Mouse (Mus musculus): ENCODE data around the gene Polg.

Polg gene

DNA sequence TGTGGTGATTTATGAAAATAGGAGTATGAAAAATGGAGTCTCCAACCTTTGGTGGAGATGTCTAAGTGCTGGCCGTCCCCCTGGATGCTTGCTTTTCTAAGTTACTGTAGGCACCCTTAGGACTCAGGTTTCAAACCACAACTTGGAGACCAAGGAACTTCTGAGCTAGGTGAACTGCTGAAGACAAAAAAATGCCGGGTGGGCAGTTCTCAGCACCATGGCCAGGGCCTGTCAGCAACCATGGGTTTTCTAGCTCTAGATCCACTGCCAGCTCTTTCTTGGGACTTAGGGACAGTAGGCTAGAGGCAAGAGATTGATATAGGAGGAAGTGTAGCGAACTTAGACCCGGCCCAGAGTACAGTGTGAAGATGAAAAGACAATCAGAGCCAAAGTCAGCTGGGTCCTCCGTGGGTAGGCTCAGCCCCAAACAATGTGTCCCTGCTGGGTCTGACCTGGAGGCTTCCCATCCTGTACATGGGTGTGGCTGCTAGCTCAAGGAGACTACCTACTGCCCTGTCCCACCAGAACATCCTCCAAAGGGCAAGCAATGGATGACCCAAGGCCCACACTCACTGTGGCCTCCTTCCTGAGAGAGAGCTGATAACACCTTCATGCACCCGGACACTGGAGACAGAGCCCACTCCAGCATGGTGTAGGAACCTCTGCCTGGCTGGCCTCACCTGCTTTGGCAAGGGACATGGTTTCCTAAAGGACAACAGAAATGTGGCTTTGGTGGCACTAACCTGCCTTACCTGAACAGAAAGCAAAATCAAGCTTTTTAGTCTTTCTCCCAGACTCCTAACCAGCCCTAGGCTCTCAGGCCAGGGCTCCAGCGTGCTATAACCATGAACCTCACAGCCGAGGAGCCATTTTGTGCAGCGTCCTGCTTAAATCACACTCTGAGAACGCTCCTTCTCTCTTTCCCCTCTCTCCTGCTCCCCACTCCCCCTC is 36.3 kb upstream of the Polg start:
- peak; percentile 54 for DNase-seq

DNA sequence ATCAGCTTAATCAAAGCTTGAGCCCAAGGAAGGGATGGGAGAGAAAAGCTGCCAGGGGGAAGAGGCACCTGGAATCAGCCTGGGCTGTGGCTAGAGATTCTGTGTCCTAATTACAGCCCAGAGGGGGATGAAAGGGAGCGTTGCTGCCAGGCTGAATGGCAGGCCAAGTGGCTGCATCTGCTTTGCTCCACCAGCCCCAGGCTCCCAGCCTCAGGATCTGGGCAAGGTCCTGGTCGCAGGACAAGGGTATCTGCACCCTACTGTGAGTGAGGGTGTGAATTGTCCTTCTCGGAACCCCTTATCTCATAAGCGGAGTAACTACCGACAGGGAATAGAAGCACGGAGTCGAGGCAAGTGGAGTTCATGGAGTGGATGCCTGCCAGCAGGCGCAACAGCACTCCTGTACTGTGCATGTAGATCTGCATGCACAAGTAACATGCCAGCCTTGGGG is 35.4 kb upstream of the Polg start:
- DNase-seq, result peak; percentile 77

DNA sequence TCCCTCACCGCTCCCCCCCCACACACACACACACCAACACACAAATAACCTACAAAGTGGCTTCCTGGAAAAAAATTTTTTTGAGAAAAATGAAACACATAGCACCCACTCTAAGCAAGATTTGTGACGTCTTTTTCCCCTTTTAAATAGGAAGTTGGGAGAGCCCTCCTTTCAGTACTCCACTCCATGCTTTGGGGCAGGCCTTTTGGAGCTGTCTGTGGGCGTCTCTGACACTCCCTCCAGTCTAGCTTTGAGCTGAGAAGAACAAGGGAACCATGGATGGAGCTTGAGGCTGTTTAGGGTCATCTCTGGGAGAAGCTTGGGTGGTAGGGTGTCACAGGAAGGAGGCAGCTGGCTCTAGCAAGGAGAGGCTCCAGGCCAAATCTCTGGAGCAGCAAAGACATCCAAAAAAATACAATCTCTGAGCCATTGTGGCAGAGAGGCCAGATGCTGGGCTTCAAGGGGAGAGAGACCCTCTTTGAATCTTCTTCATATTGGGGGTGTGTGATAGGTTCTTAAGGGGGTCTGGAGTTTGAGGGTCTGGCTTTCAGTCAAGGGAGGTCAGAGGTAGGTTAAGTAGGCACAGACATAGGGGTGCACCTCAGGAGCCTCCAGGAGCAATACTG is 34.6 kb upstream of the Polg start:
- DNase-seq, result peak; percentile 66

DNA sequence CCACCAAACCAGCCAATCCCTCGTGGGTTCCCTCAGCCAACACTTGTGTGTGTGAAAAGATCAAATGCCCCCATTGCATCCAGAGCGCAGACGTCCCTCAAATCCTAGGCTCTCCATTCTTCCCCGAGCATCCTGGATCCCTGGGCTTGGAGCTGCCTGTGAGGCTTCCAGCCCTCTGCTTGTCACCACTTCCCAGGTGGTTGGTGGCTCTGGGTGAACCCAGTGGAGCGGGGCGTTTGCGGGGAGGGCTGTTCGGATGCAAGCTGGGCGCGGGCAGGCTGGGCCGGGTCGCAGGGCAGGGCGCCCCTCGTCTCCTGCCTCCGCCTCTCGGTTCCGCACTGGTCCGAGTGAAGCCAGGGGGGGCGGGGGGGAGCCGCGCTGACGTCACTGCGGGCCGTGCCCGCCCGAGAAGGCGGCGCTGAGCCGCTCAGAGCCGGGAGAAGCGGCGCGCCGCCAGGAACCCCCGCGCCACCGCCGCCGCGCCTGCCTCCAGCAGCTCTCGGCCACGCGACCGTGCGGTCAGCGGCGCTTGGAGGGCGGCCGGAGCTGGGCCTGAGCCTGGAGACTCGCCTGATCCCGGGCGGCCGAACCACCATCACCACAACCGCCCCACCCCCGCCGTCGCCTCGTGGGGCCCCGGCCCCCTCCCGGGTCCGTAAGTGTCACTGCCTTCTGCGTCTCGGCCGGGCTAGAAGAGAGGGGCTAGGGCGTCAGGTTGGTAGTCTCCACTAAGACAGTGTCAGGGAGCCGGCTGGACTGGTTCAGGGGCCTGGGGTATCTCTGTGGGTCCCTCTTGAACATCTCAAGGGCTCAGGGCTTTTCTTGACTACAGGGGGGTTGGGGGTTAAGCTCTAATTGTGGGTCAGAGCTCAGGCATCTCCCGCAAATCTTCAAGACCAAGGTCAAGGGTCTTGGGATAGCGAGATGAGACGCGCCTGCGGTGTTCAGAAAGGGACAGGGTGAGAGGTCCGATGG is 33.7 kb upstream of the Polg start:
- peak; percentile 89 for DNase-seq

DNA sequence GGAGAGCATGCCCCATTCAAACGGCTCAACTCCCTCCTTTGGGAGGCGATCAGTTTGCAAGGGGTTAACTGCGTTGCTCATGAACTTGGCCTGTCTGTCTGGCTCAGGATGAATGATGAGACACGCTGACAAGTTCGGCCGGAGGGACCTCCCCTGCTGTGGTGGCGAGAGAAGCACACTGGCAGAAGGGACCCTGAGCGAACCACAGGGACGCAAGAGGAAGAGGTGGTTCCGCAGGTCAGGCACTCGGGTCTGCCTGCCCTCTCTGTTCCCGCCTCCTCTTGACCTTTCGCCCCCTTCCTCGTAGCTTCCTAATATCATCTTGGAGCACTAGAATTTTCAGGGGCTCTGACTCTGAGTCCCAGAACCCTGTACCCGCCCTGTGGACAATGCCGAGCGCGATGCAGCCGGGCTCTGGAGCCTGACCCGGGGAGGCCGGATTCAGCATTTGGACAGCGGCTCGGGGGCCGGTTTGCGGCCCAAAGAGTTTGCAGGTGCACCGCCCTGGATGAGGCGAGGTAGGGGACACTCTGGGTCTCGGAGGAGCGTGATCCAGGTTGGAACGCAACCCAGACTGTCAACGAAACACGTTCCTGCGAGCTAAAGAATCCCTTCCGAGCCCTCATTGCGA is 32.9 kb upstream of the Polg start:
- peak; percentile 80 for DNase-seq

DNA sequence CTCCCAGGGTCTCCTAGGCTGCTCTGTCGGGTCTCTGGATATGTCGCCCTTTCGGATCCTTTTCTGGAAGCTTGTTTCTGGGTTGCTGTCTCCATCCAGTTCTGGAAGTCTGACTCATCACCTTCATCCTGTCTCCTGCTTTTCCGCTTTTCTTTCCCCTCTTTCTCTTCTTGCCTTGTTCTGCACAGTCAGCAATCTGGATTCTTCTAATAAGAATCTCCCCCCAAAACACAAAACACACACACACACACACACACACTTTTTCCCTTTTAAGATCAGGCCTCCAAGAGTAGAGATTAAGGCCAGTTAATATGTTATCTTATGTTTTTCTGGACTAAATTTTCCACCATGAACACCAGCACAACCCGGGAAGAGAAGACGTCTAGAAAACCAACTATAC is 32.2 kb upstream of the Polg start:
- peak; percentile 39 for DNase-seq

DNA sequence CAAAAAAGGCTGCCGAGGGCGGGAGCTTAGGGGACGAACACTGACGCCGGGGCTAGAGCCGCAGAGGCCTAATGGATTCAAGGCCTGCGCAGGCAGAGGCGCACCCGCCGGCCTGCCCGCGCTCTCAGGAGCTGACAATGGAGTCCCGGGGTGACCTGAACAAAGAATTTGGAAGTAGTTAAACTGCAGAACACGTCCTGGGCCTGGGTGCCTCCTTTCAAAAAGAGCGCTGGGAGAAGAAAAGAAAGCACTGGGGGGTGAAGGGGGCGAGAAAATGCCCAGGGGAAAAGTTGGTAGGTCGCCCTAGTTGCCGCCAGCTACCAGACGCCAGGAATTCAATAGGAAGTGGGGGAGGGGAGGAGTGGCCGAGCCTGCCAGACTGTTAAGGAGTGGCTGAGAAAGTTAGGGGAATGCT is 31.5 kb upstream of the Polg start:
- peak; percentile 72 for DNase-seq

DNA sequence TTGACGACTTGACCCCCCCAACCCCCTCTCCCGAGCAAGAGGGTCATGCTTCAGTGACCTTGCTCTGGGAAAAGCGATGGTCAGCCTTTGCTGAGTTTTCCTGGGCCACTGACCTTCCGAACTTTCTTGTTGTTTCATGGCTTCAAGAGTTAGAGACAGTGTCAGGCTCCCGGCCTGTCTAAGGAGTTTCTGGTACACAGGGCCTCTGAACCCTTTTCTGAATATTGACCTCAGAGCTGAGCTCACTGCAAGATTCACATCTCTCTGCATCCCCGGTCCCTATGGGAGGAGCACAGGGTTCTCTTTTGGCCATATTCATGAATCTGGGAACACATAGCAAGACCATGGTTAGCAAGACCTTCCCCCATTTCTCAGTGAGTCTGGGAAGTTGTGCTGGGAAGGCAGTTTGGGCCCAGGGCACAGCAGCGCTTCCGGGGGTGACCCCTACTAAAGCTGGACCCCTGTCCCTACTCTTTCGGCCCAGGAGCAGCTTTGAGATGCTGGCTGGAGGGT is 30.7 kb upstream of the Polg start:
- peak; percentile 52 for DNase-seq

DNA sequence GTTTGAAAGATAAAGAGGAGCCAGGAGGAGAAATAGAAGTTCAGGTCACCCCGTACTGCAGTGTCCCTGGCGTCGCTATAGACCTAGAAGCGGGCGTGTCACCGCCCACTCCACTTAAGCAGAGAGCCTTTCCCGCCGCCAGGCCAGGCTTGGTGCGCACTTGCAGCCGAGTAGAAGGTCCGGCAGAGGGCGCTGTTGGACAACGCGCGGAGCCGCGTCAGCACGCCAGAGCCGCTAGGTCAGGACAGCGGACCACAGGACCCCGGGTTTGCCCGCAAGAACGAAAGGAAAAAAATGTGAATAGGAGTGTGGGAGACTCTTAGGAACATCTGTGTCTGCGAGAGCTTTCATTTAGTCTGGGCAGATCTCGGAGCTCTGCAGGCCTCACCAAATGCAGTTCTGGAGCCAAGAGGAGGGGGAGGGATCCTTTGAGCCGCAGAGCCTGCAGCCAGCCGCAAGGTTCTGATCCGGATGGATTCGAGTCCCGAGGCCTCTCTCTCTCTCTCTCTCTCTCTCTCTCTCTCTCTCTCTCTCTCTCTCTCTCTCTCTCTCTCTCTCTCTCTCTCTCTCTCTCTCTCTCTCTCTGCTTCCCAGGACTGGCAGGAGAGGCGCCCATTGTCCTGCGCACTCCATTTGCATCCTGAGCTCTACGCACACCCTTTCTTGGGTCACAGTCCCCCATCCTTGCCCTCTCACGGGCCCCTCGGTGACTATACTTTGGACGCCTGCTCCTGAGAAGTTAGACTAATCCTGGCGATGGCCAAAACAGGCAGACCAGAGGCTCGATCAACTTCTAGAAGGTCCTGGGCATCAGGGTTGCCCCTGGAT is 30.0 kb upstream of the Polg start:
- peak; percentile 92 for DNase-seq

DNA sequence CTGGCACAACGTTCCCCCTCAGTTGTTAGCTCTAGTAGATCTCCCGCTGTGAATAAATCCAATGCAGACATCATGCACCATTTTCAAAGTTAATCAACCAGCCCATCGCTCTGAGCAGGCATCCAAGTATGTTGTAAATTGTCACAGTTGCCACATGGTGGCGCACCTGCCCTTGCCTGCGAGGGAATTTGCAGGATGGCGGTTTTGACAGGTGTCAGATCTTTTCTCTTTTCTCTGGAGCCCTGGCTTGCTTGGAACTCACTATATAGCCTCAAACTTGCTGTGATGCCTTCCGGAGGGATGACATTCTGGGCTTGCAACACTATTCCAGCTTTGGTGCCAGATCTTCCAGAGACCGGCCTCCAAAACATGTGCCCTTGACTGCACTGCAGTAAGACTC is 27.8 kb upstream of the Polg start:
- DNase-seq, result peak; percentile 71

DNA sequence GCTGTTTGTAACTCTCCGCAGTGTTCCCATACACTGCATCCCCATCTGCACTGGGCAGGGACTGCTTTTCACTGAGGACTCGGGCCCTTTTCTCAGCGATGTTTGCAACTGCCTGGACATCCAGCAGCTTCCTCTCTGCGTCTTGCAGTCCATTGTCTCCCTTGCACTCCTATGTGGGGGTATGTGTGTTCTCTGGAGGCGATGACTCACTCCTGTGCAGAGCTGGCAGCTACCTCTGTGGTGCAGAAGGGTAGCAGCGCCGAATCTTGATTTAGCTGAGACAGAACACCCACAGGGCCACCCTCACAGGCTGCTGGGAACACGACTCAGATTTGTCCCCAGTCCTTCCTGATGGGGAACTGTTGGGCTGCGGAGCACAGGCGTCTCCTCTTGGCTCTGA is 20.4 kb upstream of the Polg start:
- no peak for DNase-seq

DNA sequence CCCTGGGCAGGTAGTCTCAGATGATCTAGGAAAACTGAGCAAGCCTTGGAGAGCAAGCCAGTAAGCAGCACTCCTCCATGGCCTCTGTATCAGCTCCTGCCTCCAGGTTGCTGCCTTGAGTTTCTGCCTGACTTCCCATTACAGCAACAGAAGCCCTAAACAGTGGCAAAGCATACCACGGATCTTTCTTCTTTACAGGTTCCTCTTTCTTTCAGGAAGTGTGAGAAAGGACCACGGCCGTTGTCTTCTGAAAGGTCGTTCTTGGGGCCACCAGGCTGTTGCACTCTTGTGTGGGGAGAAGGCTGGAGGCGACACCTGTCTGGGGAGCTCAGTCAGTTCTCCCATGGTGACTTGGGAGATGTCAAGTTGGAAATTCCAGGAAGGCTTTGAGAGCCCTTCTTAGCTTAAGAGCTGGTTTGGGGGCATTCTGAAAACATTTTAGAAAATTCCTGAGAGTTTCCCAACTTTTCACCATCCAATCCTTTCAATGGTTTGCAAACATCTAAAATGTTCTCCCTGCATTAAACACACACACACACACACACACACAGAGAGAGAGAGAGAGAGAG is 8.8 kb upstream of the Polg start:
- no peak for DNase-seq

DNA sequence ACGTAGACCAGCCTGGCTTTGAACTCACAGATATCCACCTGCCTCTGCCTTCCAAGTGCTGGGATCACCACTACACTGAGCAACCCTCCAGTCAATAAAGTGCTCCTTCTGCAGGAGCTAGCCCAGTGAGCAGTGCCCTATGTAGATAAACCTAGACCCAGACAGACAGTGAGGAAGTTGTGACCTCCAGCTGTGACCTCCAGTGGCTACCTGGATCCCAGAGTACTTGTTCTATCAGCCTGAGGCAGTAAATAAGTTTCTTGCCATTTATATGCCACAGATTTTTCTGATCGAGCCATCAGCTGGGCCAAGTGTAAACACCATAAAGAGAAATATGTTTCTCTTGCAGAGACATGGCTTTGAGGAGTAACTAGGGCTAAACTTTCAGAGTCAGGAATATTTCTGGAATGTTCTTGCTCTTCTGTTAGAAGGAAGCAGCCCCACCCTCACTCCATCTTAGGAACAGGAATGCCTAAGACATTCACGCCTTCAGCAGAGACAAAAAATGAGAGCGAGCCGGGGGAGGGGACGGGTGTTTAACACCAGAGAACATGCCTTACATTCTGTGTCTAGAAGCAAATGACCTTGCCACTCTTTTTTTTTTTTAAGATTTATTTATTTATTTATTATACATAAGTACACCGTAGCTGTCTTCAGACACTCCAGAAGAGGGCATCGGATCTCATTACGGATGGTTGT is 7.5 kb upstream of the Polg start:
- no peak for DNase-seq

DNA sequence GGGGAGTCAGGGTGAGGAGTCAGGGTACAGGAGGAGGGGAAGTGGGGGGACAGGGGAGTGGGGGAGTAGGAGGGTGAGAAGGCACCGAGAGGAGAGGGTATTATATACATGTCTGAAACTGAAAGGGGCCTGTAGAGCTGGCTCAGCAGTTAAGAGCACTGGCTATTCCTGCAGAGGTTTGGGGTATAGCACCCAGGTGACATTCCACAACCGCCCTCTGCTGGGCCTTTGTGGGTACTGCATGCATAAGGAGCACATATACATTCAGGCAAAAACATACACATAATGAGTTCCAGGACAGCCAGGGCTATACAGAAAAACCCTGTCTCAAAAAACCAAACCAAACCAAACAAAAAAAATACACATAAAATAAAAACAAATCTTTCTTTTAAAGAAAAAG is 6.6 kb upstream of the Polg start:
- no peak for DNase-seq

DNA sequence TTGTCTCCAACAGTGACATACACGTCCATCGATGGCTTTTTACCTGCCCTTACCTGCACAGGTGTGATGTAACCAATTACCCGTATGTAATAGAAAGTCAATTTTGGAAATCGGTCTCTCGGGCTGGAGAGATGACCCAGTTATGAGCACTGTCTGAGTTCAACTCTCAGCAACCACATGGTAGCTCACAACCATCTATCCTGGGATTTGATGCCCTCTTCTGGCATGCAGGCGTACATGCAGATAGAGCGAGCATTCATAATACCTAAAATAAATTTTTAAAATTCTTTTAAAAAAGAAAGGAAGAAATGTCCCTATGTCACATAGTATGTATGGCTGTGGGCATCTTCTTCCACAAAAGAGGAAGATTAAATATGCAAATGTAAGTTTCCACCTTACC is 5.3 kb upstream of the Polg start:
- no peak for DNase-seq

DNA sequence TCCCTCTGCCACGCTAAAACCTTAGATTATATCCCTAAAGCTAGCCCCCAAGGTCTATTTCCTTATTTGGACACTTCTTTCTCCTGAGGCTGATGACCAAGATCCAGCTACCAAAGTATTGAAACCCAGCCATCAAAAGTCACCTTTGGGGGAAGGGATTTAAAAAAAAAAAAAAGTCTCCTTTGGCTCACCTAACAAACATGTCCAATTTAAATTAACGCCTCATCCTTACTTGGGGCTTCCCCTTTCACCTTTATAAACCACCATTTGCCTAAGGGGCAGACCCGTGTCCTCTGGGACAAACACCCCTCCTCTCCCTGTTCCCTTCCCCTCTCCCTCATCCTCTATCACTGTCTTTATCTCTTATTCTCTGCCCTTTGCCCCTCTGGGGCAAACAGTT is 4.6 kb upstream of the Polg start:
- no peak for DNase-seq

DNA sequence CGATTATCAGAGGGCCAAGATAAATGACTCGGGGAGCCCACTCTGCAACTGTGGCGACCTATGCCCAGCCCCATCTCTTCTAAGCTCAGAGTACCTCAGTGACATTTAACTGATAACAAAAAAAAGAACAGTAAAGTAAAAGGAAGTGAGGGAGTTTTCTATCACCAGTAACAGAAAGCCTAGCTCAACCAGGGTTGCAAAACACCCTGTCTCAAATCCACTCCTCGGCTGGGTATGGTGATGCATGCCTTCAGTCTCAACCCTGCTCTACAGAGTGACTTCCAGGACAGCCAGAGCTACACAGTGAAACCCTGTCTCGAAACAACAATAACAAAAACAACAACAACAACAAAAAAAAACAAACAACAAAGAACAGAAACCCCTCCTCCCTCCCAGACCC is 3.6 kb upstream of the Polg start:
- DNase-seq, result no peak

DNA sequence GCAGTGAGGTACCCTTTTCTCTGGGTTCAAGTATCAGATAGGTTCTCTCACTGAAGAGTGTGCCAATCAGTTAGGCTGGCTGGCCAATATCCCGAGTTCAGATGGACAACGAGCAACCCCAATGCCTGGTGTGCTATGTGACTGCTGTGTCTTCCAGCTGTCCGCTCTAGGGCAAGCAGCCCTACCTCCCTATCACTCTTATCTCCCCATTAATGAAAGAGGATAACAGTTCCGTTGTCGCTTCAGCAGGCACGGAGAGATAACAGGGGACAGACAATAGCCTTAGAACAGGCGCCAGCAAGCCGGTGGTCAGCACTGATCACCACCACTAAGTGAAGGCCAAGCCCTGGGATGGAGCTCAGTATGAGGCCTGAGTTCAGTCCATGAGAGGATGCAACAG is 2.8 kb upstream of the Polg start:
- DNase-seq, result no peak

DNA sequence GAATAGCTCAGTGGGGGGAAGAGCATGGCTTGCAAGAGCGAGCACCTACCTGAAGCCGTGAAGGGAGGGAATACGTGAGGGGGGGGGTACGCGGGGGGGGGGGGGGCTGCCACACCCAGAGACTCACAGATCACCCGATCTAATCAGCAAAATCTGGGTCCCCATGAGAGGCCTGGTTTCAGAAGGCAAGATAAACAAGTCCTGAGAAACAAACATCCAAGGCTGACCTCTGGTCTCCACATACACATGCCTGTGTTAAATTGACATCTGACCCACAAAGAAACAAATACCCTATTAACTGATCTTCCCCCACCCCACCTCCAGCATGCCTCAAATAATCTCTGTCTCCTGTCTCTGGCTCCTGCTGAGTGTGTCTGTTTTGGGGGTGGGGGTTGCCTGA is 1.8 kb upstream of the Polg start:
- no peak for DNase-seq

DNA sequence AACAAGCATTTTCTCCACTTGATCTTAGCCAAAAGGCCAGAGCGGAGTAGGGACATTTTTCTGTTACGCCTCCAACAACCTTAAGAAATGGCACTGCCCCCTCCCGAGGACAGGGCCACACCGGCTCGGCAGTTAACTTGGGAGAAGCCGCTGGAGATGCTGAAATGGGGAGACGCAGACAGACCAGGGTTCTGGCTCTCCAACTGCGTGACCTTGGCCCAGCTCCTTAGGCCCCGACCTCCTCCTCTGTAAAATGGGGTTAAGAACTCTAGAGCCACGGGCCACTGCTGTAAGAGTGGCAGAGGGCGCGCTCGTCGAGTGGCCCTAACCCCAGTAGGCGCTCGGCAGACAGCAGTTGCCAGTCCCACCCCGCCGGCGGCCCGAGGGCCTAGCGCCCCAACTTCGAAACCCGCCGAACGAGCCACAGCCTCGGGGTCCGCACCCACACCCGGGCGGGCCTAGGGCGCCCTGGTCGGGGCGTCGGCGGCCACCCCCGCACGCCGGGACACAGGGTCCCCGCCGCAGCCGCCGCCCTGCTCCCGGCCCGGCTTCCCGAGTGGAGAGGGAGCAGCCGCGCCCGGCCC is 609 bp downstream of the Polg start:
- DNase-seq, result peak; percentile 73
